ENCODE assay signal across 8 mouse cellular contexts in the genomic region with DNA sequence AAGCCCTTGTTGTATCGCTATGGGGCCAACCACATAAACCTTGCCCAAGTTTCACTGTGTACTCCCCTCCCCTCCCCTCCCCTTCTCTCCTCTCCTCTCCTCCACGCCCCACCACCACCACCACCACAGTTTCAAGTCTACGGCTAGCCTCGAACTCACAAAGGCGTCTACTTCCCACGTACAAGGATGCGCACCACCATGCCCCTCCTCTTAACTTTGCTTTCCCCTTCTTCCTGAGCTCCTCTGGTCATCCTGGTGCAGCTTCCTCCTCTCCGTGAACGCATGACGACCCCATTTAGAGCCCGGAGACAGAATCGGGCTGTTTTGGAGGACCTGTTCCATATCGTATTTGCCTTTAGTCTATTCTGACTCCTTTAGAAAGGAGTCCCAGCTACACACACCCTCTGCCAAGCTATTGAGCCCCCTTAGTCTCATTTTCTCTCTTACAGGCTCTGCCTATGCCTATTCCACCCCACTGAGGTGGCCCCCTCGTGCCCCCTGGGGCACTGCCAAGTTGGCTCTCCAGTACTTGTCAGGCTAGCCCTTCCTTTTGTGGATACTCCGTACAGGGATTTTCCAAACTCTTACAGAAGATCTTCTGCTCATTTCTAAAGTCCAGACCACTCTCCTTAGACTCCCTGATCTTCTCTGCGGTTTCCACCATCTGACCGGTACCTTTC. TPM values are rescaled to one million over a fixed set of nuclear protein-coding genes. Genes with fewer than 3 reads are reported as not detected.
DNase-seq lines count a peak whose midpoint lies in the region; ATAC-seq lines count a peak whose summit lies in the region.

No protein-coding gene starts in this region.

- H3K27ac ChIP-seq in intestine, embryonic 15.5 days, result no peak overlapping the region
- no peak overlapping the region for H3K27ac ChIP-seq in stomach, embryonic 14.5 days (ENCODE audit: low read length)

- H3K9ac ChIP-seq in intestine, embryonic 15.5 days, result no peak overlapping the region
- no peak overlapping the region for H3K9ac ChIP-seq in stomach, embryonic 14.5 days (replicated peaks; ENCODE audit: low read depth, low read length)

- peak overlapping the region; percentile 97 for H3K4me2 ChIP-seq in intestine, embryonic 15.5 days (replicated peaks)
- H3K4me2 ChIP-seq in stomach, embryonic 14.5 days (replicated peaks; ENCODE audit: low read depth, low read length), result peak overlapping the region; percentile 96

- H3K27me3 ChIP-seq in intestine, embryonic 15.5 days (replicated peaks), result peaks cover 48% of the 10 kb centered on the region
- 0 out of 2 replicates have a peak, but pooled peaks cover 8% of the 10 kb centered on the region for H3K27me3 ChIP-seq in stomach, embryonic 14.5 days (ENCODE audit: control insufficient read depth, insufficient read depth, low read length)

- no peaks in the 10 kb centered on the region for H3K9me3 ChIP-seq in intestine, embryonic 15.5 days
- no peaks in the 10 kb centered on the region for H3K9me3 ChIP-seq in stomach, embryonic 14.5 days (ENCODE audit: control insufficient read depth, low read depth, low read length)

- ATAC-seq in intestine, embryonic 15.5 days, result no peak
- ATAC-seq in stomach, embryonic 14.5 days (ENCODE audit: insufficient number of reproducible peaks, insufficient read depth, low FRiP score, low read depth), result no peak
- no peak for ATAC-seq in granulocyte monocyte progenitor cell, adult 5-6 weeks (replicated peaks; ENCODE audit: poor library complexity, severe bottlenecking)
- ATAC-seq in megakaryocyte-erythroid progenitor cell, adult 5-6 weeks (replicated peaks; ENCODE audit: low FRiP score, low TSS enrichment, poor library complexity, severe bottlenecking), result no peak

- 14% methylated on average over 17 of the region's 17 CpGs for WGBS in intestine, embryonic 15.5 days
- WGBS in stomach, embryonic 14.5 days, result 10% methylated on average over 17 of the region's 17 CpGs

- peak; percentile 63 for DNase-seq in cerebellum, adult 11-12 months
- no peak for DNase-seq in cerebellum, postnatal 4 days (ENCODE audit: low spot score in 2 of 2)
- DNase-seq in lung, postnatal 10 days, result peak; percentile 26
- no peak for DNase-seq in lung, postnatal 14 days

- no peaks in the 10 kb centered on the region for H3K36me3 ChIP-seq in intestine, embryonic 15.5 days
- H3K36me3 ChIP-seq in stomach, embryonic 14.5 days (ENCODE audit: control insufficient read depth, insufficient read depth, low read length), result peaks cover 7% of the 10 kb centered on the region

- H3K4me3 ChIP-seq in intestine, embryonic 15.5 days (replicated peaks), result no peak overlapping the region
- peak overlapping the region; percentile 85; the same call in 1 of the 2 replicates for H3K4me3 ChIP-seq in stomach, embryonic 14.5 days (ENCODE audit: low read depth, low read length)

- H3K4me1 ChIP-seq in intestine, embryonic 15.5 days (replicated peaks), result peaks cover 51% of the 10 kb centered on the region
- H3K4me1 ChIP-seq in stomach, embryonic 14.5 days (ENCODE audit: control insufficient read depth, insufficient read depth, low read length), result peaks cover 20% of the 10 kb centered on the region; the same call in 1 of the 2 replicates

RNA-seq across cellular contexts. Expression of a gene that starts 2.0 kb away (rescaled TPM):
- 20.3 and 22.0 TPM in 2 replicates for polyA plus RNA-seq in intestine, embryonic 15.5 days (2015; fragmentation: Nextera tagmentation; extraction: Ambion mirVana)
- 13.8 and 16.9 TPM in 2 replicates for polyA plus RNA-seq in stomach, embryonic 14.5 days (2014; fragmentation: Nextera tagmentation; extraction: Ambion mirVana)
- not detected in 2 replicates for total RNA-seq in granulocyte monocyte progenitor cell, adult 5-6 weeks (2014; fragmentation: Nextera tagmentation)
- total RNA-seq in granulocyte monocyte progenitor cell, adult 5-6 weeks (2017), result not detected in 2 replicates
- 0.17 TPM in 1 of 2 replicates, not detected in the other for total RNA-seq in megakaryocyte-erythroid progenitor cell, adult 5-6 weeks (2014; fragmentation: Nextera tagmentation)
- total RNA-seq in megakaryocyte-erythroid progenitor cell, adult 5-6 weeks (2017), result 0.52 TPM in 1 of 2 replicates, not detected in the other

RNA-seq across cellular contexts. Expression of a gene that starts 7.3 kb away (rescaled TPM):
- 21.3 and 21.4 TPM in 2 replicates for polyA plus RNA-seq in intestine, embryonic 15.5 days (2015; fragmentation: Nextera tagmentation; extraction: Ambion mirVana)
- polyA plus RNA-seq in stomach, embryonic 14.5 days (2014; fragmentation: Nextera tagmentation; extraction: Ambion mirVana), result 26.7 and 29.1 TPM in 2 replicates
- 17.1 and 20.1 TPM in 2 replicates for total RNA-seq in granulocyte monocyte progenitor cell, adult 5-6 weeks (2014; fragmentation: Nextera tagmentation)
- total RNA-seq in granulocyte monocyte progenitor cell, adult 5-6 weeks (2017), result 16.1 and 16.4 TPM in 2 replicates
- total RNA-seq in megakaryocyte-erythroid progenitor cell, adult 5-6 weeks (2014; fragmentation: Nextera tagmentation), result 18.8 and 21.3 TPM in 2 replicates
- 17.6 and 29.0 TPM in 2 replicates for total RNA-seq in megakaryocyte-erythroid progenitor cell, adult 5-6 weeks (2017)

RNA-seq across cellular contexts. Expression of a gene that starts 19.7 kb away (rescaled TPM):
- polyA plus RNA-seq in intestine, embryonic 15.5 days (2015; fragmentation: Nextera tagmentation; extraction: Ambion mirVana), result 23.4 and 23.8 TPM in 2 replicates
- polyA plus RNA-seq in stomach, embryonic 14.5 days (2014; fragmentation: Nextera tagmentation; extraction: Ambion mirVana), result 20.1 and 20.5 TPM in 2 replicates
- total RNA-seq in granulocyte monocyte progenitor cell, adult 5-6 weeks (2014; fragmentation: Nextera tagmentation), result 7.6 and 17.1 TPM in 2 replicates
- 8.9 and 10.6 TPM in 2 replicates for total RNA-seq in granulocyte monocyte progenitor cell, adult 5-6 weeks (2017)
- 22.3 and 25.0 TPM in 2 replicates for total RNA-seq in megakaryocyte-erythroid progenitor cell, adult 5-6 weeks (2014; fragmentation: Nextera tagmentation)
- 13.3 and 14.2 TPM in 2 replicates for total RNA-seq in megakaryocyte-erythroid progenitor cell, adult 5-6 weeks (2017)

RNA-seq across cellular contexts. Expression of a gene that starts 22.3 kb away (rescaled TPM):
- polyA plus RNA-seq in intestine, embryonic 15.5 days (2015; fragmentation: Nextera tagmentation; extraction: Ambion mirVana), result 1.7 and 1.8 TPM in 2 replicates
- polyA plus RNA-seq in stomach, embryonic 14.5 days (2014; fragmentation: Nextera tagmentation; extraction: Ambion mirVana), result 0.88 and 1.7 TPM in 2 replicates
- 0.37 and 1.0 TPM in 2 replicates for total RNA-seq in granulocyte monocyte progenitor cell, adult 5-6 weeks (2014; fragmentation: Nextera tagmentation)
- 0.15 TPM in 1 of 2 replicates, not detected in the other for total RNA-seq in granulocyte monocyte progenitor cell, adult 5-6 weeks (2017)
- not detected in 2 replicates for total RNA-seq in megakaryocyte-erythroid progenitor cell, adult 5-6 weeks (2014; fragmentation: Nextera tagmentation)
- total RNA-seq in megakaryocyte-erythroid progenitor cell, adult 5-6 weeks (2017), result 0.80 TPM in 1 of 2 replicates, not detected in the other

Comparison
In these comparisons a context has a peak if more than half of its experiments do, and no peak if none do; other contexts are left out.
1. DNase-seq: peak in cerebellum, adult 11-12 months (single experiment) and lung, postnatal 10 days (single experiment); none in cerebellum, postnatal 4 days (0 of 2) and lung, postnatal 14 days (single experiment).